Mouse (Mus musculus): ENCODE data around the gene 1810013L24Rik. TPM values are rescaled to one million over a fixed set of nuclear protein-coding genes. Genes with fewer than 3 reads are reported as not detected.

Gene 1810013L24Rik
- polyA plus RNA-seq, 1 experiment from 2014 or later = 20.9 TPM

Other genes starting within 250 kb of the 1810013L24Rik start
- 52.8 and 55.1 TPM in 2 replicates for gene Pmm2, start 192.4 kb upstream of the 1810013L24Rik start, polyA plus RNA-seq (2015; fragmentation: Nextera tagmentation; extraction: Ambion mirVana)
- gene Tmem186, start 192.4 kb upstream of the 1810013L24Rik start, polyA plus RNA-seq (2015; fragmentation: Nextera tagmentation; extraction: Ambion mirVana) = 18.8 and 20.4 TPM in 2 replicates
- 85.1 and 85.5 TPM in 2 replicates for gene Carhsp1, start 157.9 kb upstream of the 1810013L24Rik start, polyA plus RNA-seq (2015; fragmentation: Nextera tagmentation; extraction: Ambion mirVana)
- 0.32 TPM in 1 of 2 replicates, not detected in the other for gene Gm5767, start 149.3 kb upstream of the 1810013L24Rik start, polyA plus RNA-seq (2015; fragmentation: Nextera tagmentation; extraction: Ambion mirVana)
- gene Usp7, start 37.8 kb upstream of the 1810013L24Rik start, polyA plus RNA-seq (2015; fragmentation: Nextera tagmentation; extraction: Ambion mirVana) = 27.8 and 28.9 TPM in 2 replicates